Mouse (Mus musculus) E14TG2a.4 (cell line): ENCODE measurements at regions not wholly inside any gene's neighbourhood (a gene's known extent, or its start where the extent isn't known, plus 50 kb on each side); places are given as distances from the start of the nearest gene placed in this dataset.

Experiments
- CTCF ChIP-seq: conservative IDR thresholded peaks from 2 replicates; pipeline ENCODE4 v1.5.1; 2014; ENCODE audit warnings: low read length
- POU5F1 ChIP-seq: IDR thresholded peaks from 2 replicates; pipeline ENCODE4 v1.6.1; 2014; ENCODE audit warnings: low read length, borderline replicate concordance

GRCm38 (mm10) chr3:9101240-9101639, 508.6 kb downstream of the Zfp704 start:
- TF ChIP-seq CTCF, result no peak
- TF ChIP-seq POU5F1, result no peak
